Mouse (Mus musculus): ENCODE data around the gene Crybg3.

Gene Crybg3

DNA sequence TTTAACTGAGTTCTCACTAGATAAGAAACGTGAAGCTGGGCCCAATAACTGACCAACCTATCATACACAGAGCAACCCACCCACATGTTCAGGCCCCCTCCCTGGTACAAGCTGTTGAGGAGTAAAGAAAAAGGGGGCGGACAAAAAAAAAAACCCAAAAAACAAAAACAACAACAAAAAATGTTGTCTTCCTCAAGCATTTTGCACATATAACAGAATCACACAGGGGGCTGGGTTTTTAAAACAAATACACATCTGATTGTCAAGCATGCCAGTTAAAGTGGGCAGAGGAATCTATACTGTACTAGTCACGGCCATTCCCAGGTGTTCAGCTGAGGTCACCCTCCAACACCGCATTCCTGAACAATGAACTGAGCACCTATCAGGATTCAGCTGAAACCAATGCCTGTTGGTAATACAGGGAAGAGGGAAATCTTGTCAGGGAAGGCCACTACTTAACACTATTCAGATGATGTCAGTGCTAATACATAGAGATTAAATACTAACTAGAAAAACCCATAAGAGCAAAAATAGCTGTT, 15.0 kb downstream of the Crybg3 start:
- in situ Hi-C loops (cut with MboI, MseI), result no loop called here

DNA sequence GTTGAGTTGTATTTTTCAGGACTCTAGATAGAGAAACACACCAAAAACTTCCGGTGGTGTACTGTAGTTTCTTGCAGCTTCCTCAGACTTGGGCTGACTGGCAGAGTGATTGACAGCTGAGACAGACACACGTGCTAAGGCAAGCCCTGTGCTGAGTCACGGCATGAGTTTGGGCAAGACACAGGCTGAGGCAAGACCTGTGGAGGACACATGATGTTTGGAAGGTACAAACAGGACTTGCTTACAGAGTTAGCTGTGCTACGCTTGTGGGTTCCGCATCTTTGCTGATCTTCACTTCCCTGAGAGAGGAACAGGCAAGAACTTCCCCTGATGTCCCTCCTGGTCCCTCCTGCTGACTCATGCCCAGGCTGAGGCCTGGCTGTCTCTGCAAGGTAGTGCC, 17.3 kb downstream of the Crybg3 start:
- in situ Hi-C loops (cut with MboI, MseI), result no loop called here

DNA sequence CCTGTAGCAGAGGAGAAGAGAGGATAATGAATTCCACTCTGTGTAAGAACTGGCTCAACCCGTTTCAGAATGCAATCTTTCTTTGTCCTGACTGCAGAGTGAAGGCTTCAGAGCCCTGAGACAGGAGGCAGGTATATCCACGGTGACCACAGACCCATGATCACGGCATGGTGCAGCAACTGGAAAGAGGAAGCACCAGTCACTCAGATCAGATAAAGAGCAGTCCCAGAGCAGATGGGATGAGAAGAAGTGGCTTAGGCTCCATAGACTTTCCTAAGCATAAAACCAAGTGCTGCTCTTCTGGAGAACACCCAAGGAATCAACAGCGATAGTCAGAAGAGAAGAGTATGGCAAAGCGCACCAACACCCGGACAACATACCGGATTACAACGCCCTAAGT, 21.5 kb downstream of the Crybg3 start:
- in situ Hi-C loops (cut with MboI, MseI), result no loop called here

DNA sequence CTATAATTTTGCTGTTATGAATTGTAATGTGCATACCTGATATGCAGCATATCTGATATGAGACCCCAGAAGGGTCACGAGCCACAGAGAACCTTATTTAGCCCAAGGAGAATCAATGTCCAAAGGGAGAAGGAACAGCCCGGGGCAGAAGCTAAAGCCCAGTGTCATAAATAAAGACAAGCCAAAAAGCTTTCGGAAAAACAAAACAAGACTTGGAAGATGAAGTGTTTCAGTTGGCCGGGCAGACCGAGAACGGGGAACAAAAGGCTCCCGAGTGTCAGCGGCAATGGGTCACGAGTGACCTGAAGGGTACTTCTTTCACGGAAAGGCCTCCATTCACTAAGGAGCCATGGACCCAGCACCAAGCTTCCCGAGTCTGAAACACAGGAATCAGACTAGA, 26.8 kb downstream of the Crybg3 start:
- in situ Hi-C loops (cut with MboI, MseI), result loop anchor here (5.0 kb wide), 1 partner anchor 42 kb away; no protein-coding TSS in a partner anchor

DNA sequence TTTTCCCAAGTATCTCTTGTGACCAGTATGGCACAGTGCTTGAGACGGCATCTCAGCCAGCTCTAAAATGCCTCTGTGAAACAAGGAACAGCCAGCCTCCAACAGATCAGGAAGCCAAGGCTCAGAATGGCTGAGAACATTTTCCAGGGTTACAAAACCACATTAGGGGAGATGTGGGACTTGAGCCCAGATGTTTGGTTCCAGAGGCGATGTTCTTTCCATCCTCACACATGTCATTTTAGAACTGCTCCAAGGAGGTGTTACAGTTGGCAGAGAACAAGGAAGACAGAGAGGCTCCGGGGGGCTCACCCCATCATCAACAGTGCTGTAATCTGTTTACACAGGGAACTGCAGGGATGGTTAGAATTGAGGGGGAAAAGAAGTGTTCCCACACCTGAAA, 28.1 kb downstream of the Crybg3 start:
- in situ Hi-C loops (cut with MboI, MseI), result loop anchor here (5.0 kb wide), 1 partner anchor 40 kb away; no protein-coding TSS in a partner anchor

DNA sequence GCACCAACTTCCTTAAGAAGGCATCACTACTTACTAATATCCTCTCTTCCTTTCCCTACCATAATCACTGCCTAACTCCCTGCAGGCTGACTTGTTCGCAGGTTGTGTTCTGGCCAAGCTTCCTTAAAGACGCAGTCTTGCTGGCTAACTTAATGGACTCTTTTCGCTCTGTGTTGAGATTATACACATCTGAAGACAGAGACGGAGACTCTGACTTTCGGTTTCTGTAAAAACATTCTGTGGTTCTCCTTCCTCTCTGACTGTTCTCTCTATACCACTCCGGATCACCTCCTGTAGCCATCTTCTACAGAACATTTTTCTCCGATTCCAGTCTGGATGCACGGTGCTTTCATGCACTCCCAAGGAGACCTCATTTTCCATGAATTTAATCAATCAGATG, 30.0 kb downstream of the Crybg3 start:
- in situ Hi-C loops (cut with MboI, MseI), result loop anchor here (5.0 kb wide), 1 partner anchor 39 kb away; no protein-coding TSS in a partner anchor

DNA sequence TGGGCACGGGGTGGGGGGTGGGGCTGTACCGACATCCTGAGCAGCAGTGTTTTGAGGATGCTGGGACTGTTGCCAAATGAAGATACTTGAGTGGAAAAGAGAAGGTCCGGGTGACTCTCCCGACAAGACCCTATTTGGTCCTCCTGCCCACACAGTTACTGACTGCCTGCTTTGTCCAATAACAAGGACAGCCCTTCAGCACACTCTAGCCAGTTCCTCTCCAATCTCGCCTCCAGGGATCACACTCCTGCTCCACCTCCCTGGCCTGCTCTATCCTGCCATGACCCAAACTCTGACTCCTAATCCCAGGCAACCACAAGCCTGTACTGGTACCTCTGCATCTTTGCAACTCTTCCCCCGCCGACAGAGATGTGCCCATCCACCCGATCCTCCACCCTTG, 30.9 kb downstream of the Crybg3 start:
- in situ Hi-C loops (cut with MboI, MseI), result loop anchor here (5.0 kb wide), 1 partner anchor 38 kb away; no protein-coding TSS in a partner anchor

DNA sequence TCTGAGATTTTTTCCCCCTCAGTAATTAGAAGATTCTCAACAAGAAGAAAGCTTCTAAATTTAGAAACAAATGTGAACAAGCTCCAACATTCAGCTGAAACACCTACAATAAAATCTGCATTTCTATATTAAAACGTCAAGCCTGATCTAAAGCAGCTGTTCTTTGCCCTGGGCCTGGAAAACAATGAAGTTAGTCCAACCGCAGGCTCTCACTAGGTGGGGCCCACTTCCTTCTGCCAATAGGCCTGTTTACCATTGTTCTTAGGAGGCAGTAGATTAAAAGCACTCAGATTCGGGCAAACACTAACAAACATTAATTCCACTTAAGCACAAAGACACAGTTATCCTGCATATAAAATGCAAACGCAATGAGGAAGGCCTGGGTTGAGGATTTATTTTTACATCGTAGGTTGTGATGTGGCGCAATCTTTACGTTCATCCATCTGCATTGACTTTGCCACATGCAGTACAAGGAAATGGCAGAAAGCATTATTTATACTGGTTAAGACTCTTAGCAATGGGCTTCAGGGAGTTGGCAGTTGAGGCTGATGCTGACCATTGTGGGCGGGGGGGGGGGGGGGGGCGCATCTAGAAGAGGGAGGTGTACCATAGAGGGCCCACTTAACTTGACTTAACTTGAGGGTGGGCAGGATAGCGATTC, 32.9 kb downstream of the Crybg3 start:
- in situ Hi-C loops (cut with MboI, MseI), result no loop called here

DNA sequence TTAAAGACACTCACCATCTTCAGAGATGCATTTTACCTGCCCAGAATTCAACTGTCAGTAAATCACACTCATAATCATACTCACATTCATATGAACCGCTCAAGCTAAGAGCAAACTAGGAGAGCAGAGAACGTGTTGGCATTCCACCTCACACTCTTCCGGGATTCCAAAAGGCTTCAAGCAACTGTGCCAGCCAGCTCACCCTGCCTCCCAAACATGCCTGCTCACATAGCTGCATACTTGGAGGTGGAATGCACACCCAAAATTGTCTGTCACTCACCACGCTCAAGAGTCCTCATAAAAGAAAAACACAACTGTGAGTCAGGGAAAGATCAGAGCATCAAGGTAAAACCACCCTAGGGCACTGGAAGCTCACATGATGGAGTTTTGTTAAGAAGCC, 34.3 kb downstream of the Crybg3 start:
- in situ Hi-C loops (cut with MboI, MseI), result no loop called here

DNA sequence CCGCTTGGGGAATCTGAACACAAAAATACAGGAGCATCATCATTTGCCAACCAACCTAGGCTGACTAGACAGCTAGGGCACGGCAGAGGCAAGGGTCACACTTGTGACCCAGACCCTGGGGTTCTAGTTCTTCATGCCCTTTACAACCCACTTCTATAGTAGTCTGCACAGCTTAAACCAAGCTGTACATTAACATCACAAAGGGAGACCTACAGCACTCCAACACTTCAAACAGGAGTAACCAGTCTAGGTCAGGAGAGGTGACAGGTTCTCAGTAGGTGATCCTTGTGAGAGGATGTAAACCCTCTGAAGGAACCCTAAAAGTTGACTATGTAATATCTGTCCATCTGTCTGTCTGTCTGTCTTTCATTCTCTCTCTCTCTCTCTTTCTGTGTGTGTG, 35.1 kb downstream of the Crybg3 start:
- in situ Hi-C loops (cut with MboI, MseI), result no loop called here

DNA sequence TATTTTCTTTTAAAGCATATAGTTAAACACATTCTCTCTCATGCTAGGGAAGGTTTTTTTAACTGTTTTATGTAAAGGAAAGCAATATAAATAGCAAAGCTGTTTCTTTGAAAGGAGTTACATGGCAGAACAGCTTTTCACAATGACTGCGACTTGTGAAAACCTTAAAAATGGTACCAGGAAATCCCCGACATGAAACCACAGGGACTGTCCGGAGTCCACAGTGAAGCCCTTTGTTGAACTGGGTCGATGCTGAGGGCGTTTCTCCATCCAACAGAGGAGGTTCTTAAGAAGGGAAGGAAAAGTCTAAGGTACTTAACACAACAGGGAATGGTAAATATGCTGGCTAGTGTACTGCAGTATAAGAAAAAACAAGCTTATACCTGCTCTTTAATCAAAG, 36.8 kb downstream of the Crybg3 start:
- in situ Hi-C loops (cut with MboI, MseI), result no loop called here

DNA sequence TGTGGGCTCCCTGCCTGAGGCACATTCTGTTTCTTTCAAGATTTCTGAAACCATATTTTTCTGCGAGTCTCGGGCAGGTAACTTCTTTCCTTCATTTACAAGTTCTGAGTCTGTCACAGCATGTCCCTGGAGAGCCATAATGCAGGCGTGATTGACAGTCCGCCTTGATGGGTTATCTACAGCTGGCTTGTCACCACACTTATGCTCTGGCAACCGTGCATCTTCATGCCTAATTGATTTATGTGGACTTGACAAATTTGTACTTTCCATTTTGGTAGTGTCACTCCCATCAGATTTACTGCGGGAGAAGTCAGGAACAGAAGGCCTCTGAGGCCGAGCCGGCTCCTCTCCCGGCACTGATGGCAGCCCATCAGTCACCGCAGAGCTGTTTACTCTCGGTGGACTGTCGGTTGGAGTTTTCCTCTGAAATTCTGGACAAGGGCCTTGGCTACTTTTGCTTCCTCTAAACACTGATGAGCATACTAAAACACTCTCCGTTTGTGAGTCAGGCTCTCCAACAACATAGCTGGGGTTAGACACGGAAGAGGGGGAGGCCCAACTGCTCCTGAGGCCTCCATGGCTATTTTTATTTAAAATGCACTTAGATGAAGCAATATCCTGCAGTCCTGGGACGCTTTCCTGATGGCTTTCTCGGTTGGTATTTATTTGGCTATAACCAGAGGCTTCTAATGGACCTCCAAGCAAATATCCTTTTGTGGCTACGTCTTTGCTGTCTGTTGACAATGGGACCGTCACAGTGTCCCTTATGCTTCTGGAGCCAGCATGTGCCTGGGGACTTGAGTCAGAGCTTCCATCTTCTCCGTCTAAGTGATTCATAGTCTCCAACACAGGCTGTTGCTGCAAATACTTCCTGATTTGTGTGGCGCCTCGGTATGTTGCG, 41.2 kb downstream of the Crybg3 start:
- in situ Hi-C loops (cut with MboI, MseI), result no loop called here

DNA sequence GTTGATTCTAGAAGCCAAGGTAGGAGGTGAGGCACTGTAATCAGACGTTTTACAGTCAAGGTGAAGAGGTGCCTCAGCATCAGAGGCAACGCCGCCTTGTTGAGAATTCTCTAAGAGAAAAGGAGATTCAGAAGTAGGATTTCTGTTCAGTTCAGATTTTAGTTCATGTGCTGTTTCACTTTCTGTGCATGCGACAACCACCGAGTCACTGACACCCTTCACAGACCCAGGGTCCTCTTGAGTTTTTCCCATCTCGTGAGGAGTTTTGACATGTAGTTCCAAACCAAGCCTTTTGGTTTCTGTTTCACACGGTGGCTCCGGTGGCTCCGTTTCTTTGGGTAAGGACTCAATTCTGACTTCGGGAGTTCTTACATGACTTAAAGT, 41.9 kb downstream of the Crybg3 start:
- in situ Hi-C loops (cut with MboI, MseI), result no loop called here

DNA sequence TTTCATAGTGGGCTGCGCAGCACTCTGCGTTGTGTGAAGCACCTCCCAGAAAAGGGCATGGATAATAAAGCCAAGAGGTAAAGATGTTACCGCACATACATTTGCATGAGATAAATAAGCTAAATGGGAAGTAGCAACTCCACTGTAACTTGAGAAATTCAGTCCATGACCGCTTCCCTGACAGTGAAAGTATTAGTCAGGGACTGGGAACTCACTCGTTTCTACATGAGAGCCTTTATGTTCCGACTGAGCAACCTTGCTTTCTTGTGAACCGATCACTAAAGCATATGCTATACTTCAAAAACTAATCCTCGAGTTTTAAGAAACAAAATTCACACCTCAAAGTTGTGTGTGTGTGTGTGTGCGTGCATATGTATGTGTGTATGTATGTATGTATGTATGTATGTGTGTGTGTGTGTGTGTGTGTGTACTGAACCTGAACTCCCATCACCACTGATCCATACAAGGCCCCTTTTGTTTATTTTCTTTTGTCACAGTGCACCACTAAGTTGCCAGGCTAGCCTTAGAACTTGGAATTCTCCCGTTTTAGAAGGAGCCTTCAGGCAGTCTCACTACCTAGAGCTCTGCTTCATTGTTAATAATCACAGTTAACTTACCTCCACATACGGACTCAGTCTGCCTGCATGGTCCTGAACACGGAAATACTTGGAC, 47.2 kb downstream of the Crybg3 start:
- in situ Hi-C loops (cut with MboI, MseI), result no loop called here

DNA sequence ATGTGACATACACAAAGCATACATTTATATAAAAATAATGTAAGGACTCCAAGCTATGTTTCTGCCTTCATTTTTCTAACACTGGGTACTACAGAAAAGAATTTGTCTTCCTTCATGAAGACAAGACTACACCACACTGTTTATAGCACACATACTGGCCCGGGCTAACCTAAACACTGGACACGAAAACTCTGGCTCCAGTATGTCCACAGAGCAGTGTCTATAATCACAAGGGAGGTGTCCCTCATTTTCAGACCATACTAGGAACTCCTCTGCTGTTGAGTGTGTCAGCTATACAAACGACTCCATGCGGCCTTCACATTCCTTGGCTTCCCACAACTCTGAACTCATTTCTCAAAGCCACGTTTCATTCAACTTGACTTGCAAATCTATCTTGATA, 49.3 kb downstream of the Crybg3 start:
- in situ Hi-C loops (cut with MboI, MseI), result no loop called here

DNA sequence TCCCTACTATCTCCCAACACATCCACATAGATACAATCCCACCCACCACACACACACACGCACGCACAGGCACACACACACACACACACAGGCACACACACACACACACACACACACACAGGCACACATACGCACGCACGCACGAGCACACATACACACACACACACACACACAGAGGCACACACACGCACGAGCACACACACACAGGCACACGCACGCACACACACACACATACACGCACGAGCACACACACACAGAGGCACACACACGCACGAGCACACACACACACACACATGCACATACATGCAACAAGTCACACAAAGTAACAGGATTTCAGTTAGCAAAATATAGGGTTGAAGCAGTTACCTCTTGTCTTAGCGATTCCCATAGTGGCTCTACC, 51.1 kb downstream of the Crybg3 start:
- in situ Hi-C loops (cut with MboI, MseI), result no loop called here

DNA sequence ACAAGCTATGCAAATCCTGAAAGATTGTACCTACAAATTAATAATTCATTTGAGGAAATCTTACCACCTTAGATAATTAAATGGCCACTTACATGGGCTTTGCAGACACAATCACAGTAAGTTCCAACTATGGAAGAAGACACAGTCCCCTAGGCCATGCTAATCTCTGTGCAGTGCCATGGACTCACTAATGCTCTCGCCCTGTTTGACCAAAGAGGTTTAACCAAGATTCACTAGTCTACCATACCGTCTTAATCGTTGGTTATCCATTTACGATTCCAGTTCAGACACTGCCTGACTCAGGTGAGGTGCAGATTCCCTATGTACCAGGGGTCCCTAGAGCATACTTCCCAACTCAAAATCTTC, 52.2 kb downstream of the Crybg3 start:
- in situ Hi-C loops (cut with MboI, MseI), result no loop called here

DNA sequence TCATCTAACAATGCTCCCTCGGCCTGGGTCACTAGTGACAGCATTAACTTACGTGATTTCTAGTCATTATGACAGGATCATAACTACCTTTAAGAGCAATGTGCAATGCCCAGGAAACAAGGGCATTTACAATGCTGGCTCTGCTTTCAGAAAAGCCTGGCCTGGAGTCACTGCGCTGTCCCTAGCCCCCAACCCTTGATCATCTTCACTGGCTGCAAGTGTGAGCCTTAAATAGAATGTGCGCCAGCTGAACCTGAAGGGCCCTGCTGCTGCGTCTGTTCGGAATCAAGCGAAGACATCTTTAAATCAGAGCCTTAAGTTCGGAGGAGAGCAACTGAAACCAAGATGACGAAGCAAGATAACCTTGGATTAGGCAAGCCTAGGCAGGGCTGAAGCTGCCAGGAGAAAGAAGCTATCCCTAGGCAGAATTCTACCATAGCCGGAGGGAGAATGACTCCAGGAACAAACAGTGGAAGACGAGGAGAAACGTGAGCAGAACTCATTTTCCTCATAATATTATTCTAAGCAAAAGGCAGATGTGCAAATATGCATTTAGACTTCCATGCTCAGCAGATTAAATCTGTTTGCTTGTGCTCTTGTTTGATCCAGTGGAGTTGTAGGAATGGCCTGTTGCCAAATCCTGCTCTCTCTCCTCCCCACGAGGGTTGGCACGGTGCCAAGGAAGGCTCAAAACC, 52.7 kb downstream of the Crybg3 start:
- in situ Hi-C loops (cut with MboI, MseI), result no loop called here

DNA sequence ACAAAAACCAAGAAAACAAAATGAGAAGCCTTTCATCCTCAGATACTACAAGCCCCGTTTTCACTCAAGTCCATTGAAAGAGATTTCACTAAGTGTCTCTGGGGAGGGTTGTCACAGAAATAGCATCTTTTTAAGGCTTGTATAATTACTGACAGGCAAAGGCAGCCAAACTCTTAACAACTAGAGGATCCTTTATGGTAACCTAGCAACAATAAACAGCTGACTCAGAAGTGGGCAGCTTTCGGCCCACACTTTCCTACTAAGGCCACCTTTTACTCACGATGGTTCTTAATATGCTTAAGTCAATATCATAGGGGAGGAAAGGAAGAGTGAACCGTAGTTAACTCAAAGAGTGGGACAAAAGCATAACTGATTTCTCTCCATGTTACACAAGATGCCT, 53.3 kb downstream of the Crybg3 start:
- in situ Hi-C loops (cut with MboI, MseI), result no loop called here

DNA sequence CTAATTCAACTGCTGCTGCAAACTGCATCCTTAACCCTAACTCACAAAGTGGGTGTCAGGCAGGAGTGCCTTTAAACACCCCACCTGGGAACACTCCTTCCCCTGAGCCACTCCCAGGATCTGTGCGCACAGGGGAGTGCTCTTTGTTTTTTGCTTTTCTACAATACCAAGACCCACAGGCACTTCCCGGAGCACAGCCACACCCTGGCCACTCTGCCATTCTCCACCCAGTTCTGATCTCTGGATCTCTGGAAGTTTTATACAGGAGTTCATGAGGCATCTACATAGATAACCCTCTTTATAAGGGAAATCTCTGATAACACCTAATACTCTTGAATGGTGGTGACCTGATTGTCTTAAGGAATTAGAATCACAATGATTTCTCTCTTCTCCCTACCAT, 55.4 kb downstream of the Crybg3 start:
- in situ Hi-C loops (cut with MboI, MseI), result no loop called here

DNA sequence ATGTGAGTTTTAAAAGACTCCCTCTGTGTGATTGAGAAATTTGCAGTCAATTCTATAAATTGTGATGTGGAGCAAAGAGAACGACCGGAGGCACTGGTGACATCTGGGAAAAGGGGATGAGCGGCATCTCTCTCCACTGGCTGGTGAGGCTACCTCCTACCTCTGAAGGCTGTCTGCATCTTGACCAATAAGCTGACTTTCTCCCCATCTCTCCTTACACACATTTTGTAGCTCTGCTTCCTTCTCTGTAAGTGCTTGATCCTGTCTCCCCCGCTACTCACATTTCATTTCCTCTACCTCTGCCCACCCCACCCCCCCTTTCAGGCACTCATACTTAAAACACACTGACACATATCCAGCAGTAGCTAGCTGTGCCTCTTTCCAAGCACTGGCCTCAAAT, 59.4 kb downstream of the Crybg3 start:
- in situ Hi-C loops (cut with MboI, MseI), result no loop called here

DNA sequence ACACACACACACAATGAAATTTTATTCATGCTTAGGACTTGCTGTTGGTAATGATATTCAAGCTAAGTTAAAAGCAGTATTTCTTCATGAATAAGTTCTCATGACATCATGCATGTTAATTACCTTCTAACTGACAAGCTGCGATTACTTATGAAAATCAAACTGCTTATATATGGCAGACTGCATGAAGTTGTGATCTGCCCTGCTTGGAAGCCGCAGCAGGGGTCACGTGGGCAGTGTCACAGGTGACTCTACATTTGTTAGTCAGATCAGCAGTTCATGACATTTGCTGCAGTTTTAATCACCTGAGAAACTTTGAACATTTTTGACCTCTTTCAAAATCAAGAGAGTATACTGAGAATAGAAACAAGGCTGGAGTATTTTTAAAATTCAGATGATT, 59.8 kb downstream of the Crybg3 start:
- in situ Hi-C loops (cut with MboI, MseI), result no loop called here

Data from regulatory T cell (primary cell).